Mouse (Mus musculus) gastrocnemius, postnatal 10 days (tissue): ENCODE measurements around the gene Armc8. TPM values are rescaled to one million over a fixed set of nuclear protein-coding genes. Genes with fewer than 3 reads are reported as not detected.
A peak's percentile ranks its signal among the peaks of the same experiment; 100 is the strongest.

Experiments used
- DNase-seq: peaks from one replicate; pipeline ENCODE4 v3.0.0; 2021; ENCODE audit warnings: mixed read lengths
- total RNA-seq, 2 experiments: library from RNA; stranded (reverse); gene quantifications; 2 replicates each; pipeline ENCODE4 v1.2.3; 2021

Armc8 gene
- total RNA-seq, 2 experiments from 2014 or later, result 27.3 to 28.7 TPM

- DNase-seq, result no peak
These were observed 62.8 kb downstream of the Armc8 start for GRCm38 (mm10) chr9:99505875-99506274.

- DNase-seq, result no peak
These were observed 69.4 kb downstream of the Armc8 start for GRCm38 (mm10) chr9:99499336-99499735.

- DNase-seq, result no peak
These were observed 76.0 kb downstream of the Armc8 start for GRCm38 (mm10) chr9:99492634-99493200.

- DNase-seq, result no peak
These were observed 77.6 kb downstream of the Armc8 start for GRCm38 (mm10) chr9:99491050-99491449.

GRCm38 (mm10) chr9:99487841-99488240, 80.9 kb downstream of the Armc8 start:
- DNase-seq, result no peak

GRCm38 (mm10) chr9:99487126-99487695, 81.5 kb downstream of the Armc8 start:
- DNase-seq, result no peak

- no peak for DNase-seq
These were observed 83.6 kb downstream of the Armc8 start for GRCm38 (mm10) chr9:99485144-99485543.

- no peak for DNase-seq
These were observed 84.1 kb downstream of the Armc8 start for GRCm38 (mm10) chr9:99484632-99485031.

- no peak for DNase-seq
These were observed 85.5 kb downstream of the Armc8 start for GRCm38 (mm10) chr9:99483191-99483590.

GRCm38 (mm10) chr9:99480764-99481163, 87.9 kb downstream of the Armc8 start:
- DNase-seq, result no peak

GRCm38 (mm10) chr9:99479181-99479711, 89.5 kb downstream of the Armc8 start:
- no peak for DNase-seq

- DNase-seq, result no peak
These were observed 97.4 kb downstream of the Armc8 start for GRCm38 (mm10) chr9:99471334-99471733.

GRCm38 (mm10) chr9:99470347-99471092, 98.2 kb downstream of the Armc8 start:
- DNase-seq, result no peak

GRCm38 (mm10) chr9:99469681-99470273, 98.9 kb downstream of the Armc8 start:
- DNase-seq, result no peak

GRCm38 (mm10) chr9:99468572-99468971, 100.1 kb downstream of the Armc8 start:
- no peak for DNase-seq

- no peak for DNase-seq
These were observed 103.8 kb downstream of the Armc8 start for GRCm38 (mm10) chr9:99464876-99465275.

- no peak for DNase-seq
These were observed 109.0 kb downstream of the Armc8 start for GRCm38 (mm10) chr9:99459730-99460129.

GRCm38 (mm10) chr9:99458529-99459208, 110.0 kb downstream of the Armc8 start:
- peak; percentile 50 for DNase-seq

GRCm38 (mm10) chr9:99454211-99454610, 114.5 kb downstream of the Armc8 start:
- no peak for DNase-seq

- DNase-seq, result no peak
These were observed 117.5 kb downstream of the Armc8 start, which contains the start of gene Nme9 for GRCm38 (mm10) chr9:99451161-99451560. Gene Nme9 (plus strand): TSS chr9:99451475.

GRCm38 (mm10) chr9:99449886-99450647, 118.6 kb downstream of the Armc8 start:
- DNase-seq, result no peak

GRCm38 (mm10) chr9:99447323-99447722, 121.4 kb downstream of the Armc8 start:
- no peak for DNase-seq
